Mouse (Mus musculus): ENCODE measurements at regions not wholly inside any gene's neighbourhood (a gene's known extent, or its start where the extent isn't known, plus 50 kb on each side); places are given as distances from the start of the nearest gene placed in this dataset.
A peak's percentile ranks its signal among the peaks of the same experiment; 100 is the strongest.

- H3K4me3 ChIP-seq = peak overlapping the region; percentile 46
- peaks cover 47% of the 10 kb centered on the region for H3K4me1 ChIP-seq
- no peaks in the 10 kb centered on the region for H3K9me3 ChIP-seq (replicated peaks)
- no peaks in the 10 kb centered on the region for H3K36me3 ChIP-seq
- H3K27ac ChIP-seq (replicated peaks) = peak overlapping the region; percentile 67
- 11% methylated on average over 28 of the region's 28 CpGs for WGBS
- DNase-seq (ENCODE audit: low spot score) = peak; percentile 39
- peaks cover 64% of the 10 kb centered on the region for H3K27me3 ChIP-seq (ENCODE audit: low read depth, poor library complexity, severe bottlenecking)
Observed at GRCm38 (mm10) chr7:37336851-37337531, 436.4 kb downstream of the Zfp536 start.

DNA sequence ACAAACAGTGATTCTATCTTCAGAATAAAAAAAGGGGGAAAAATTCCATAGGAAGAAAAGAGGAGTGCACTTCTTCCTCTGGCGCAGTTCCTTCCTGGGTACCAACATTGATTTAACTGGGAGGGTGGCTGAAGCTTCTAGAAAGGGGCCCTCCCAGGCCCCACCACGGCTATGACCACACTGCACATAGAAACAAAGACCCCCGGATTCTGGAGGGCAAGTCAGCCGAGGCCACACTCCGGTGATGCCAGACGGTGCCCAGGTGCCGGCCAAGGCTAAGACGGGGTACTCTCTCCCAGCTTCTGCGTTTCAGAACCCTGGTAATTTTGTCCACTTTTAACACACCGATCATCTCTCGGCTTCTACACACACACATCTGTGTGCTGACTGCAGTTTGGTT is 435.8 kb downstream of the Zfp536 start:
- 69% methylated on average over 11 of the region's 11 CpGs for WGBS
- no peaks in the 10 kb centered on the region for H3K9me3 ChIP-seq (replicated peaks)
- no peak overlapping the region for H3K4me3 ChIP-seq
- H3K4me1 ChIP-seq = peaks cover 51% of the 10 kb centered on the region
- peaks cover 71% of the 10 kb centered on the region for H3K27me3 ChIP-seq (ENCODE audit: low read depth, poor library complexity, severe bottlenecking)
- no peak for DNase-seq (ENCODE audit: low spot score)
- peak overlapping the region; percentile 67 for H3K27ac ChIP-seq (replicated peaks)
- no peaks in the 10 kb centered on the region for H3K36me3 ChIP-seq

DNA sequence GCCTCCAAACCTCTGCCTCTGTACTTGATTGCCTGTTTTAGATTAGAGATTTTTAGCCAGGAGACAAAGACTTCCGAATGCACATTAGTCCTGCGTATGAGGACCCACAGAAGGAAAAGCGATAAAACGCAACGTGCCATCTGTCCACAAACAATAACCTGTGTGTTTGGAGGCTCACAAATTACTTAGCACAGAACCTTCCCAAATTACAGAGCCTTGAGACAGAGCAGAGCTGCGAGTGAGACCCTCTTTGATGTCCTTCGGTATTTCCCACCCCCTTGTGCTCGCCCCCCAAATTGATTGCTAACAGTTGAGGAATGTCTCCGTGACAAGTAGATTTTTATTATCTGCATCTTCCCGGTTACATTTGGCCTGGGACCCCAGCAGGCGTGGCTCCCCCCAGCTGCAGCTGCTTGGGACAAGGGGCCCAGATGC is 435.4 kb downstream of the Zfp536 start:
- Histone ChIP-seq H3K36me3 (no peaks in the 10 kb centered on the region), H3K4me3 (no peak overlapping the region), H3K27ac (replicated peaks) (peak overlapping the region; percentile 67), H3K9me3 (replicated peaks) (no peaks in the 10 kb centered on the region), H3K4me1 (peaks cover 56% of the 10 kb centered on the region), H3K27me3 (ENCODE audit: low read depth, poor library complexity, severe bottlenecking) (peaks cover 75% of the 10 kb centered on the region)
- DNase-seq (ENCODE audit: low spot score) = no peak
- 59% methylated on average over 11 of the region's 11 CpGs for WGBS

- Histone ChIP-seq H3K27me3 (ENCODE audit: low read depth, poor library complexity, severe bottlenecking) (peaks cover 72% of the 10 kb centered on the region), H3K4me3 (peak overlapping the region; percentile 45), H3K4me1 (peaks cover 34% of the 10 kb centered on the region), H3K36me3 (no peaks in the 10 kb centered on the region), H3K27ac (replicated peaks) (no peak overlapping the region), H3K9me3 (replicated peaks) (no peaks in the 10 kb centered on the region)
- WGBS = 27% methylated on average over 11 of the region's 11 CpGs
- DNase-seq (ENCODE audit: low spot score) = peak; percentile 38
Observed at GRCm38 (mm10) chr7:37342613-37343012, 430.8 kb downstream of the Zfp536 start.

DNA sequence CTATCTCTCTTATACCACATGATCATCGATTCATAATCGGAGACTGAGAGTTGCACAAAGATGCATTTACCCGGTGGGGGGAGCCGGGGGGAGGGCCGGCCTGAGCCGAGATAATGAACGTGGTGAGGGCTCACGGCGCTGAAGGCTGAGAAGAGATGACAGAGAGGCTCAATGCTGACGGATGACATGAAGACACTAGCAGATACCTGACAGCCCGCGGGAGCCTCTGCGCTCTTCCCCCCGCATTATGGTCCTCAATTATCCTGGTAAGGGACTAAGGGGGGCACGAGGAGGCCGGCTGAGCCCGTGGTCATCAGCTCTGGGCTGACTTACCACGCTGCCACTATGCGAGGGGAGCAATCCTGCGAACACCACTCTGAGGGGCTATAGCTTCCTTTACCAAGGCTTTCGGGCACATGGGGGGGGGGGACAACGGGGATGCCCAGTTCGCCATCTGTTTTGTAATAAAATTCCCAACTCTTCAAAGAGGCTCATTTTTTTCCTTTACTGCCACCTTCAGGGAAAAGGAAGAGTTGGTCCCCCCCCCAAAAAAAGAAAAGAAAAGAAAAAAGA is 430.3 kb downstream of the Zfp536 start:
- H3K9me3 ChIP-seq (replicated peaks) = no peaks in the 10 kb centered on the region
- H3K36me3 ChIP-seq = no peaks in the 10 kb centered on the region
- H3K4me3 ChIP-seq = peak overlapping the region; percentile 45
- H3K27ac ChIP-seq (replicated peaks) = peak overlapping the region; percentile 65
- H3K4me1 ChIP-seq = peaks cover 29% of the 10 kb centered on the region
- H3K27me3 ChIP-seq (ENCODE audit: low read depth, poor library complexity, severe bottlenecking) = peaks cover 72% of the 10 kb centered on the region
- DNase-seq (ENCODE audit: low spot score) = peak; percentile 36
- WGBS = 39% methylated on average over 23 of the region's 23 CpGs

- H3K4me3 ChIP-seq = peak overlapping the region; percentile 45; the same call in 1 of the 2 replicates
- no peak for DNase-seq (ENCODE audit: low spot score)
Observed at GRCm38 (mm10) chr7:37343691-37344233, 429.7 kb downstream of the Zfp536 start.

GRCm38 (mm10) chr7:37346041-37346440 is 427.4 kb downstream of the Zfp536 start:
- Histone ChIP-seq H3K27ac (replicated peaks) (no peak overlapping the region), H3K4me3 (no peak overlapping the region), H3K27me3 (ENCODE audit: low read depth, poor library complexity, severe bottlenecking) (peaks cover 59% of the 10 kb centered on the region), H3K36me3 (no peaks in the 10 kb centered on the region), H3K4me1 (peaks cover 29% of the 10 kb centered on the region), H3K9me3 (replicated peaks) (no peaks in the 10 kb centered on the region)
- WGBS = 12% methylated on average over 10 of the region's 10 CpGs
- DNase-seq (ENCODE audit: low spot score) = peak; percentile 70

More at GRCm38 (mm10) chr7:37343691-37344233, 429.7 kb downstream of the Zfp536 start:
- Histone ChIP-seq H3K27me3 (ENCODE audit: low read depth, poor library complexity, severe bottlenecking) (peaks cover 73% of the 10 kb centered on the region), H3K36me3 (no peaks in the 10 kb centered on the region), H3K27ac (replicated peaks) (peak overlapping the region; percentile 65), H3K9me3 (replicated peaks) (no peaks in the 10 kb centered on the region), H3K4me1 (peaks cover 28% of the 10 kb centered on the region)
- WGBS = 32% methylated on average over 18 of the region's 18 CpGs

GRCm38 (mm10) chr7:37357647-37358395 is 415.6 kb downstream of the Zfp536 start:
- H3K4me3 ChIP-seq = no peak overlapping the region; the same call in 1 of the 2 replicates
- peaks cover 44% of the 10 kb centered on the region for H3K4me1 ChIP-seq
- DNase-seq (ENCODE audit: low spot score) = peak; percentile 93
- peak overlapping the region; percentile 74 for H3K27ac ChIP-seq (replicated peaks)
- no peaks in the 10 kb centered on the region for H3K36me3 ChIP-seq
- 32% methylated on average over 21 of the region's 21 CpGs for WGBS
- no peaks in the 10 kb centered on the region for H3K9me3 ChIP-seq (replicated peaks)
- peaks cover 13% of the 10 kb centered on the region; the same call in 1 of the 2 replicates for H3K27me3 ChIP-seq (ENCODE audit: low read depth, poor library complexity, severe bottlenecking)

GRCm38 (mm10) chr7:37358492-37358891 is 414.9 kb downstream of the Zfp536 start:
- H3K27me3 ChIP-seq (ENCODE audit: low read depth, poor library complexity, severe bottlenecking) = peaks cover 13% of the 10 kb centered on the region; the same call in 1 of the 2 replicates
- no peak for DNase-seq (ENCODE audit: low spot score)
- peak overlapping the region; percentile 74 for H3K27ac ChIP-seq (replicated peaks)
- no peak overlapping the region for H3K4me3 ChIP-seq
- H3K36me3 ChIP-seq = no peaks in the 10 kb centered on the region
- H3K4me1 ChIP-seq = peaks cover 51% of the 10 kb centered on the region
- WGBS = 70% methylated on average over 4 of the region's 4 CpGs
- H3K9me3 ChIP-seq (replicated peaks) = no peaks in the 10 kb centered on the region

DNA sequence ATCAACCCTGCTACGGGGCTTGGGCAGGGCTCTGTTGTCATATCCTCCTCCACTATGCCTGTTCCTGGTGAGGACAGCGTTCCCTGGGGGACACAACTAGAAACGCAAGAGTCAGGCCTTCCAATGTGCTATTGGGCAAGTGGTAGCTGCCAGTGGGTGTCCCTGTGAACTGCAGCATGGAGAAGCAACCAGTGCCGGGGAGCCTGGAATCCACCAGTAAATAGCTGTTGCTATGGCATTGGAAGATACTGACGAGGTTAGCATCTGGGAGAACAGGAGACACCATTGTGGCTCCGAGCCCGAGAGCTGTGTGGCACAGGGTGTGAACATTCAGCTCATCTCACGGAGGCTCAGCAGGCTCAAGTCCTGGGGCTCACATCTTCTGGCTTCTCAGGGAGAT is 414.0 kb downstream of the Zfp536 start:
- DNase-seq (ENCODE audit: low spot score) = no peak
- H3K27me3 ChIP-seq (ENCODE audit: low read depth, poor library complexity, severe bottlenecking) = peaks cover 13% of the 10 kb centered on the region; the same call in 1 of the 2 replicates
- no peaks in the 10 kb centered on the region for H3K36me3 ChIP-seq
- no peak overlapping the region for H3K4me3 ChIP-seq
- WGBS = 81% methylated on average over 8 of the region's 8 CpGs
- peak overlapping the region; percentile 13; the same call in 1 of the 2 replicates for H3K27ac ChIP-seq (replicated peaks)
- H3K9me3 ChIP-seq (replicated peaks) = no peaks in the 10 kb centered on the region
- peaks cover 60% of the 10 kb centered on the region for H3K4me1 ChIP-seq

DNA sequence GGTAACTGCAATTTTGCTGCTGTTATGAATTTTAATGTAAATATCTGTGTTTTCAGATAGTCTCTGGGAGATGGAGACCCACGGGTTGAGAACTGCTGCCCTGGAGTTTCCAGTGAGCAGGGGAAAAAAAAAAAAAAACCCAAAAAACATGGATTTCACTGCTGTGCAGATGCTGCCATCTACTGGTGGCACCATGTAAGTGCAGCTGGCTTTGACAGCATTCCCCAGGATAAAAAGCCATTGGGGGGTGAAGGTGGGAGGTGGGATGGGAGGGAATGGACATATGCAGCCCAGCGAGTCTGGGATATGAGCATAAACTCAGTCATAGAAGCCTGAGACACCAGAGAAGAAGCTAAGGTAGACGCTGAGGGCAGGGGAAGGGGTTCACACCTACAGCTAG is 413.3 kb downstream of the Zfp536 start:
- H3K4me3 ChIP-seq = no peak overlapping the region
- H3K4me1 ChIP-seq = peaks cover 67% of the 10 kb centered on the region
- no peaks in the 10 kb centered on the region for H3K36me3 ChIP-seq
- DNase-seq (ENCODE audit: low spot score) = peak; percentile 53
- H3K27ac ChIP-seq (replicated peaks) = no peak overlapping the region
- peaks cover 13% of the 10 kb centered on the region; the same call in 1 of the 2 replicates for H3K27me3 ChIP-seq (ENCODE audit: low read depth, poor library complexity, severe bottlenecking)
- WGBS = 20% methylated on average over 3 of the region's 3 CpGs
- H3K9me3 ChIP-seq (replicated peaks) = no peaks in the 10 kb centered on the region

DNA sequence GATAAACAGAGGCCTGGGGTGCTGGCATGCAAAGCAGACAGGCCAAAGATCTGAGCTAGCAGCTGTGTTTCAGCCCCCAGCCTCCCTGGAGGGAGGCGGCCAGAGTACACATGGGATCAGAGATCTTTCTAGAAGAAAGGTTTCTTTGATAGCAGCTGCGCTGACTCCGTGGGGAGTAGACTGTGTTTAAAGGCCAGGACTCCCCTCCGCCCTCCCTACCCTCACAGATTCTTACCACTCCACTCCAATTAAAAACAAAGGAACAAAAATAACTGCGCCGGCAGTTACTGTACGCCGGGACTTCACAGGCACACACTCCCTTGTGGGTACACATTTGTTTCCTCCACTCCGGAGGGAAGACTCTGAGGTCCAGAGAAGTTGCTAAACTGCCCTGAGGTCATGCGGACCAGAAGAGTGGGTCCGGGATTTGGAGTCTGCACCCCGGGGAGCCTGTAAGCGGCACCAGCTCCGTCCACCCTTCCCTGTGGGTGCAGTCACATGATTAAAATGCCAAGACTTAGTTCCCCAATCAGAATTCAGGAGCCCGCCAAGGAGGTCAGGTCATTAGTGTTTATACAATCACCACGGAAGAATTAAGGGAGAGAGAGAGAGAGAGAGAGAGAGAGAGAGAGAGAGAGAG is 411.5 kb downstream of the Zfp536 start:
- peak; percentile 65 for DNase-seq (ENCODE audit: low spot score)
- Histone ChIP-seq H3K9me3 (replicated peaks) (no peaks in the 10 kb centered on the region), H3K4me1 (peaks cover 75% of the 10 kb centered on the region), H3K4me3 (peak overlapping the region; percentile 45), H3K27ac (replicated peaks) (peak overlapping the region; percentile 87), H3K36me3 (no peaks in the 10 kb centered on the region), H3K27me3 (ENCODE audit: low read depth, poor library complexity, severe bottlenecking) (peaks cover 13% of the 10 kb centered on the region; the same call in 1 of the 2 replicates)
- WGBS = 7% methylated on average over 16 of the region's 16 CpGs
